Mouse (Mus musculus) small intestine, adult 2 months (tissue): Measurements from ENCODE around the gene Hnrnpm.

Experiments used
- CTCF ChIP-seq: fragments of 200-500 bp; IDR thresholded peaks from 2 replicates; pipeline ENCODE4 v1.5.1; 2012; ENCODE audit warnings: low read depth, mild to moderate bottlenecking, control low read depth, inconsistent platforms, low read length, moderate library complexity, mixed read lengths; ENCODE audit not compliant: insufficient replicate concordance, insufficient read length; ENCODE audit errors: extremely low read depth
- POLR2A ChIP-seq: fragments of 200-500 bp; IDR thresholded peaks from 2 replicates; pipeline ENCODE4 v1.6.1; 2012; ENCODE audit warnings: low read depth, mild to moderate bottlenecking, control low read depth, inconsistent platforms, low read length, moderate library complexity

GRCm38 (mm10) chr17:33629487-33630125 is 57.1 kb downstream of the Hnrnpm start:
- TF ChIP-seq CTCF, result no peak
- no peak for TF ChIP-seq POLR2A
